Mouse (Mus musculus) left cerebral cortex, postnatal 25 days (tissue): ENCODE results near the gene Mbd6. TPM values are rescaled to one million over a fixed set of nuclear protein-coding genes. Genes with fewer than 3 reads are reported as not detected.

Experiments
- DNase-seq, 2 experiments: peaks; one replicate each; pipeline ENCODE4 v3.0.0; 2022; ENCODE audit warnings: low spot score in 2 of 2, mixed read lengths in 1 of 2
- intact Hi-C: fragments of 180-260 bp; cut with DNase I; formaldehyde crosslinking; loops from one replicate; pipeline ENCODE4 v1.15.1; 2025
- total RNA-seq, 2 experiments: library from RNA; stranded (reverse); gene quantifications; 2 replicates each; pipeline ENCODE4 v1.2.3; 2021

The Mbd6 gene
- 10 to 100 TPM; 32.2 to 38.9 TPM for total RNA-seq

GRCm38 (mm10) chr10:127288800-127289572, at the start of gene Mbd6:
Gene Mbd6, minus strand, starts transcription at chr10:127289018.
- intact Hi-C loops, result loop anchor here (1.0 kb wide), 1 partner anchor 23 kb away; the partner anchor contains the start of gene Dctn2
- peak; percentile 83 to 85 for DNase-seq

- intact Hi-C loops, result loop anchor here (2.0 kb wide), 1 partner anchor 199 kb away; no protein-coding TSS in a partner anchor
- DNase-seq, result no peak
These were observed 48.8 kb upstream of the Mbd6 start for GRCm38 (mm10) chr10:127337536-127338099.

GRCm38 (mm10) chr10:127336952-127337351, 48.1 kb upstream of the Mbd6 start:
- intact Hi-C loops, result no loop called here
- no peak for DNase-seq

GRCm38 (mm10) chr10:127335271-127335670, 46.5 kb upstream of the Mbd6 start:
- no peak for DNase-seq
- intact Hi-C loops, result no loop called here

GRCm38 (mm10) chr10:127333152-127333551, 44.3 kb upstream of the Mbd6 start:
- DNase-seq, result no peak
- intact Hi-C loops, result no loop called here

- no peak for DNase-seq
- intact Hi-C loops, result no loop called here
These were observed 43.5 kb upstream of the Mbd6 start for GRCm38 (mm10) chr10:127332211-127332874.

- DNase-seq, result no peak
- intact Hi-C loops, result no loop called here
These were observed 41.4 kb upstream of the Mbd6 start for GRCm38 (mm10) chr10:127330212-127330611.

- no peak for DNase-seq
- intact Hi-C loops, result no loop called here
These were observed 38.8 kb upstream of the Mbd6 start for GRCm38 (mm10) chr10:127327461-127328145.

GRCm38 (mm10) chr10:127326828-127327227, 38.0 kb upstream of the Mbd6 start:
- no peak for DNase-seq
- intact Hi-C loops, result no loop called here

GRCm38 (mm10) chr10:127326017-127326801, 37.4 kb upstream of the Mbd6 start:
- intact Hi-C loops, result no loop called here
- no peak for DNase-seq

GRCm38 (mm10) chr10:127325454-127326016, 36.7 kb upstream of the Mbd6 start:
- intact Hi-C loops, result no loop called here

GRCm38 (mm10) chr10:127324495-127324894, 35.7 kb upstream of the Mbd6 start:
- intact Hi-C loops, result no loop called here
- no peak for DNase-seq

More at GRCm38 (mm10) chr10:127325454-127326016, 36.7 kb upstream of the Mbd6 start:
- DNase-seq, result no peak

GRCm38 (mm10) chr10:127323131-127323855, 34.5 kb upstream of the Mbd6 start:
- DNase-seq, result no peak
- intact Hi-C loops, result no loop called here

- intact Hi-C loops, result no loop called here
- DNase-seq, result no peak
These were observed 33.9 kb upstream of the Mbd6 start for GRCm38 (mm10) chr10:127322669-127323068.

GRCm38 (mm10) chr10:127322178-127322577, 33.4 kb upstream of the Mbd6 start:
- intact Hi-C loops, result no loop called here
- no peak for DNase-seq

GRCm38 (mm10) chr10:127321621-127322020, 32.8 kb upstream of the Mbd6 start, which contains the start of gene Arhgap9:
Gene Arhgap9, plus strand, starts transcription at chr10:127321964.
- intact Hi-C loops, result no loop called here
- DNase-seq, result no peak

GRCm38 (mm10) chr10:127319969-127320368, 31.2 kb upstream of the Mbd6 start:
- no peak for DNase-seq
- intact Hi-C loops, result no loop called here

- intact Hi-C loops, result no loop called here
- no peak for DNase-seq
These were observed 29.2 kb upstream of the Mbd6 start for GRCm38 (mm10) chr10:127318009-127318408.
